Mouse (Mus musculus) mammary gland, adult 2 months (tissue): ENCODE measurements around the gene Gm3453. TPM values are rescaled to one million over a fixed set of nuclear protein-coding genes. Genes with fewer than 3 reads are reported as not detected.

Experiments used
- polyA plus RNA-seq: library from polyadenylated mRNA; depleted of rRNA; stranded (reverse); fragments of >200 nt; gene quantifications from 2 replicates; pipeline ENCODE4 v1.2.3, GENCODE M21; 2012; ENCODE audit warnings: low replicate concordance; rRNA removed

Gm3453 gene
- not detected in 2 replicates for polyA plus RNA-seq

GRCm38 (mm10) chr14:5979037-5979436 lies at the start of gene Gm3453:
Gene Gm3453, minus strand, starts transcription at chr14:5979137.

GRCm38 (mm10) chr14:5961635-5962034 lies 17.3 kb downstream of the Gm3453 start, which contains the start of gene Gm3248:
Gene Gm3248, minus strand, starts transcription at chr14:5961745.

Other genes starting within 250 kb of the Gm3453 start
- 0.08 and 0.26 TPM in 2 replicates for gene Gm3373, start 237.6 kb downstream of the Gm3453 start, polyA plus RNA-seq
- 0.16 and 0.26 TPM in 2 replicates for gene Gm3383, start 171.2 kb downstream of the Gm3453 start, polyA plus RNA-seq
- gene Gm3424, start 148.8 kb downstream of the Gm3453 start, polyA plus RNA-seq = not detected in 2 replicates
- not detected in 2 replicates for gene Gm8237, start 98.8 kb downstream of the Gm3453 start, polyA plus RNA-seq
- gene Gm3248, start 17.4 kb downstream of the Gm3453 start, polyA plus RNA-seq = 0.10 and 0.30 TPM in 2 replicates
- gene Gm6337, start 79.1 kb upstream of the Gm3453 start, polyA plus RNA-seq = not detected in 2 replicates
- gene Gm8206, start 114.8 kb upstream of the Gm3453 start, polyA plus RNA-seq = 0.33 TPM in 1 of 2 replicates, not detected in the other
- 0.22 and 0.65 TPM in 2 replicates for gene Gm3468, start 129.5 kb upstream of the Gm3453 start, polyA plus RNA-seq
- not detected in 2 replicates for gene Gm3476, start 146.7 kb upstream of the Gm3453 start, polyA plus RNA-seq
- gene Gm21560, start 240.2 kb upstream of the Gm3453 start, polyA plus RNA-seq = not detected in 2 replicates